ENCODE assay signal across 8 mouse cellular contexts in genomic region chr11:90687040-90687439, GRCm38 (mm10). TPM values are rescaled to one million over a fixed set of nuclear protein-coding genes. Genes with fewer than 3 reads are reported as not detected.
DNase-seq lines count a peak whose midpoint lies in the region; ATAC-seq lines count a peak whose summit lies in the region.

No protein-coding gene starts in this region.

- under 1% methylated on average over 17 of the region's 17 CpGs for WGBS in lung, embryonic 15.5 days
- under 1% methylated on average over 17 of the region's 17 CpGs for WGBS in limb, embryonic 10.5 days
- WGBS in neural tube, embryonic 14.5 days: 3% methylated on average over 17 of the region's 17 CpGs

- no peaks in the 10 kb centered on the region for H3K9me3 ChIP-seq in lung, embryonic 15.5 days
- peaks cover 6% of the 10 kb centered on the region; the same call in 1 of the 2 replicates for H3K9me3 ChIP-seq in erythroblast, embryonic 14.5 days (ENCODE audit: control insufficient read depth, low read length)
- H3K9me3 ChIP-seq in limb, embryonic 10.5 days (replicated peaks): no peaks in the 10 kb centered on the region
- H3K9me3 ChIP-seq in neural tube, embryonic 14.5 days (ENCODE audit: control insufficient read depth, low read length): no peaks in the 10 kb centered on the region

- peaks cover 11% of the 10 kb centered on the region; the same call in 1 of the 2 replicates for H3K36me3 ChIP-seq in lung, embryonic 15.5 days
- H3K36me3 ChIP-seq in erythroblast, embryonic 14.5 days (ENCODE audit: control insufficient read depth): peaks cover 44% of the 10 kb centered on the region
- no peaks in the 10 kb centered on the region for H3K36me3 ChIP-seq in limb, embryonic 10.5 days
- no peaks in the 10 kb centered on the region for H3K36me3 ChIP-seq in neural tube, embryonic 14.5 days (ENCODE audit: control insufficient read depth, insufficient read depth, low read length)

- H3K4me1 ChIP-seq in lung, embryonic 15.5 days: peaks cover 14% of the 10 kb centered on the region
- H3K4me1 ChIP-seq in erythroblast, embryonic 14.5 days (ENCODE audit: control insufficient read depth): peaks cover 66% of the 10 kb centered on the region
- 0 out of 2 replicates have a peak, but pooled peaks cover 5% of the 10 kb centered on the region for H3K4me1 ChIP-seq in limb, embryonic 10.5 days
- H3K4me1 ChIP-seq in neural tube, embryonic 14.5 days (ENCODE audit: control insufficient read depth, insufficient read depth, low read length): no peaks in the 10 kb centered on the region

- peak; percentile 50 for ATAC-seq in lung, embryonic 15.5 days (ENCODE audit: borderline replicate concordance, extremely low read depth, low FRiP score, low TSS enrichment)
- ATAC-seq in neural tube, embryonic 14.5 days (ENCODE audit: low read depth): peak; percentile 28

- H3K4me3 ChIP-seq in lung, embryonic 15.5 days: peak overlapping the region; percentile 67
- H3K4me3 ChIP-seq in erythroblast, embryonic 14.5 days (replicated peaks): peak overlapping the region; percentile 79
- peak overlapping the region; percentile 65 for H3K4me3 ChIP-seq in limb, embryonic 10.5 days
- peak overlapping the region; percentile 52 for H3K4me3 ChIP-seq in neural tube, embryonic 14.5 days (ENCODE audit: low read depth, low read length)

- no peaks in the 10 kb centered on the region for H3K27me3 ChIP-seq in lung, embryonic 15.5 days
- H3K27me3 ChIP-seq in erythroblast, embryonic 14.5 days (ENCODE audit: control insufficient read depth): peaks cover 18% of the 10 kb centered on the region
- H3K27me3 ChIP-seq in limb, embryonic 10.5 days (ENCODE audit: low read depth, poor library complexity, severe bottlenecking): peaks cover 33% of the 10 kb centered on the region
- no peaks in the 10 kb centered on the region for H3K27me3 ChIP-seq in neural tube, embryonic 14.5 days (ENCODE audit: control insufficient read depth, insufficient read depth, low read length)

- peak overlapping the region; percentile 92 for H3K4me2 ChIP-seq in lung, embryonic 15.5 days
- peak overlapping the region; percentile 80 for H3K4me2 ChIP-seq in neural tube, embryonic 14.5 days (ENCODE audit: low read depth, low read length)

- H3K9ac ChIP-seq in lung, embryonic 15.5 days: peak overlapping the region; percentile 51
- H3K9ac ChIP-seq in neural tube, embryonic 14.5 days (replicated peaks; ENCODE audit: low read depth, low read length): peak overlapping the region; percentile 56

- 0 out of 2 replicates have a peak overlapping the region, but pooled peaks have one; percentile 66 for H3K27ac ChIP-seq in lung, embryonic 15.5 days
- H3K27ac ChIP-seq in limb, embryonic 10.5 days: peak overlapping the region; percentile 58
- no peak overlapping the region for H3K27ac ChIP-seq in neural tube, embryonic 14.5 days (ENCODE audit: low read depth, low read length)

- no peak for DNase-seq in lung, postnatal 4 days
- no peak for DNase-seq in limb, embryonic 10.5 days (ENCODE audit: low spot score)
- DNase-seq in adrenal gland, adult (ENCODE audit: inconsistent age in 2 of 2, low spot score in 1 of 2): no peak
- no peak for DNase-seq in lung, postnatal 14 days
- no peak for DNase-seq in layer of hippocampus, adult 9-11 months

RNA-seq across cellular contexts. Expression of gene Tom1l1, which starts 1.1 kb away (rescaled TPM):
- polyA plus RNA-seq in lung, embryonic 15.5 days (2015; fragmentation: Nextera tagmentation; extraction: Ambion mirVana): 36.4 and 37.1 TPM in 2 replicates
- 1.2 and 1.3 TPM in 2 replicates for polyA plus RNA-seq in erythroblast, embryonic 14.5 days (2012)
- 11.1 and 12.4 TPM in 2 replicates for polyA plus RNA-seq in limb, embryonic 10.5 days (2016; fragmentation: Nextera tagmentation; extraction: Ambion mirVana)
- 25.5 and 27.0 TPM in 2 replicates for polyA plus RNA-seq in neural tube, embryonic 14.5 days (2014; fragmentation: Nextera tagmentation; extraction: Ambion mirVana)

RNA-seq across cellular contexts. Expression of gene Cox11, which starts 49.1 kb away (rescaled TPM):
- 35.5 and 39.2 TPM in 2 replicates for polyA plus RNA-seq in lung, embryonic 15.5 days (2015; fragmentation: Nextera tagmentation; extraction: Ambion mirVana)
- polyA plus RNA-seq in erythroblast, embryonic 14.5 days (2012): 3.3 and 3.7 TPM in 2 replicates
- 33.3 and 41.7 TPM in 2 replicates for polyA plus RNA-seq in limb, embryonic 10.5 days (2016; fragmentation: Nextera tagmentation; extraction: Ambion mirVana)
- 29.3 and 32.3 TPM in 2 replicates for polyA plus RNA-seq in neural tube, embryonic 14.5 days (2014; fragmentation: Nextera tagmentation; extraction: Ambion mirVana)

RNA-seq across cellular contexts. Expression of gene Stxbp4, which starts 49.2 kb away (rescaled TPM):
- polyA plus RNA-seq in lung, embryonic 15.5 days (2015; fragmentation: Nextera tagmentation; extraction: Ambion mirVana): 21.4 and 22.6 TPM in 2 replicates
- polyA plus RNA-seq in erythroblast, embryonic 14.5 days (2012): 0.13 and 0.15 TPM in 2 replicates
- 33.0 and 37.4 TPM in 2 replicates for polyA plus RNA-seq in limb, embryonic 10.5 days (2016; fragmentation: Nextera tagmentation; extraction: Ambion mirVana)
- 18.1 and 22.2 TPM in 2 replicates for polyA plus RNA-seq in neural tube, embryonic 14.5 days (2014; fragmentation: Nextera tagmentation; extraction: Ambion mirVana)

Comparison
In these comparisons a context has a peak if more than half of its experiments do, and no peak if none do; other contexts are left out.
1. RNA of gene Stxbp4, which starts 49.2 kb away (polyA plus RNA-seq): 33.0 to 37.4 TPM in limb, embryonic 10.5 days, 21.4 to 22.6 TPM in lung, embryonic 15.5 days and 18.1 to 22.2 TPM in neural tube, embryonic 14.5 days; 0.13 to 0.15 TPM in erythroblast, embryonic 14.5 days; every median in the first group is over 10 times any median in the second.
2. Peak in every context shown above with its lines, with median percentiles within 50 percentile points of each other: H3K4me3 ChIP-seq.